Mouse (Mus musculus) adrenal gland, postnatal 10 days (tissue): ENCODE results near the gene Fpr-rs3. TPM values are rescaled to one million over a fixed set of nuclear protein-coding genes. Genes with fewer than 3 reads are reported as not detected.

Experiments used
- DNase-seq: peaks from one replicate; pipeline ENCODE4 v3.0.0; 2021; ENCODE audit warnings: mixed read lengths
- long read RNA-seq, 2 experiments: library from polyadenylated mRNA; stranded (forward); transcript quantifications; one replicate each; pipeline ENCODE4 v2.0.0; 2021
- total RNA-seq, 2 experiments: library from RNA; stranded (reverse); gene quantifications; 2 replicates each; pipeline ENCODE4 v1.2.3; 2021

The Fpr-rs3 gene
- not detected for total RNA-seq
- long read RNA-seq, experiment 1 = 0 reads
- long read RNA-seq, experiment 2 = 0 reads

DNA sequence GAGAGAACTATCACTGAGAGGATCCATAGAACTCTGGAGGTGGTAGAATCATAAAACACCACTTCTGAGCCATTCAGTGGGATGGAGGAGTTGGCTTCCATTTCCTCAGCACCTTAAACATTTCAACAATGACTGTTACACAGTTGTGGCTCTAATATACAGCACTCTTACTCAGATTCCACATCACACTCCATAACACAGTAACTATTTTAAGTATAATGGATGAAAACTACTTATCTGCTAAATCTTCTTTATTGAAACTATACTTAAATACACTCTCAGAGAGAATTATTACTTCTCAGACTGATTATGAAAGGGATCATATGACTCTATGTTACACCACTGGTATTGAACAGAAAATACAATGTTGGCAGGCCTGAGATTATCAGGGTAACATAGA, at the start of gene Fpr-rs3:
Gene Fpr-rs3 (minus strand): TSS at position 101 of the 400 bp plus-strand sequence.
- no peak for DNase-seq

DNA sequence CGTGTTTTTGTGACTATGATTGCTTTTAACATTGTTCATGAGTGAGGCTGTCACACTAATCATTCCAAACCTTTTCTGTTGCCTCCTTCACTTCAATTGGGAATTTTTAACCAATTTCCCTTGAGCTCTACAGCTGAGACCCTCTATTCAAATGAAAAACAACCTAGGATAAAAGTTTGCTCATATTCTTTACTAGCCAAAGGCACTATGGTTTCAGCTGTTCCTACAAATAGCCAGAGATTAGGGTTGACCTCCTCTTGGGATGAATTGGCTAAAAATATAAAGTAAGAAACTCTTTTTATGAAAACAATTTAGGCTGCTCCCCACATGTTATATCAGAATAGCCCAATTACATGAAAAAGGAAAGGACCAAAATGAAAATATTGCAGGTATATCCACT, 28.4 kb downstream of the Fpr-rs3 start, which contains the start of gene Vmn2r110:
Gene Vmn2r110 (minus strand): TSS at position 101 of the 400 bp plus-strand sequence.
- no peak for DNase-seq

Other genes with a start within 250 kb of the Fpr-rs3 start
- not detected for gene Vmn1r224, start 210.7 kb downstream of the Fpr-rs3 start, total RNA-seq
- gene Vmn2r108, start 143.5 kb downstream of the Fpr-rs3 start, total RNA-seq = not detected
- not detected for gene Vmn1r225, start 126.7 kb downstream of the Fpr-rs3 start, total RNA-seq
- gene Vmn2r109, start 60.1 kb downstream of the Fpr-rs3 start, total RNA-seq = not detected
- not detected for gene Vmn2r110, start 28.5 kb downstream of the Fpr-rs3 start, total RNA-seq
- gene Vmn1r226, start 58.0 kb upstream of the Fpr-rs3 start, total RNA-seq = not detected
- not detected for gene Vmn1r227, start 105.0 kb upstream of the Fpr-rs3 start, total RNA-seq
- gene Vmn1r228, start 161.3 kb upstream of the Fpr-rs3 start, total RNA-seq = not detected
- gene Vmn1r229, start 186.7 kb upstream of the Fpr-rs3 start, total RNA-seq = under 1 TPM in 1 of 2 experiments, not detected in 1; 0.03 TPM
- gene Vmn1r230, start 215.6 kb upstream of the Fpr-rs3 start, total RNA-seq = not detected